Mouse (Mus musculus) C2C12 (cell line): Measurements from ENCODE around the gene 4930558K02Rik.

Experiments
- CTCF ChIP-seq: IDR thresholded peaks from one replicate; pipeline ENCODE4 v1.5.1; 2011; ENCODE audit not compliant: control insufficient read depth, insufficient read depth, insufficient read length
- MAX ChIP-seq: IDR thresholded peaks from one replicate; pipeline ENCODE4 v1.6.1; 2011; ENCODE audit warnings: mild to moderate bottlenecking, control low read depth
- MYOG ChIP-seq: IDR thresholded peaks from one replicate; pipeline ENCODE4 v1.6.1; 2011; ENCODE audit not compliant: control insufficient read depth, insufficient read length; ENCODE audit errors: extremely low read depth
- USF1 ChIP-seq: IDR thresholded peaks from one replicate; pipeline ENCODE4 v1.6.1; 2011; ENCODE audit warnings: low read depth, mild to moderate bottlenecking, control low read depth, moderate library complexity

DNA sequence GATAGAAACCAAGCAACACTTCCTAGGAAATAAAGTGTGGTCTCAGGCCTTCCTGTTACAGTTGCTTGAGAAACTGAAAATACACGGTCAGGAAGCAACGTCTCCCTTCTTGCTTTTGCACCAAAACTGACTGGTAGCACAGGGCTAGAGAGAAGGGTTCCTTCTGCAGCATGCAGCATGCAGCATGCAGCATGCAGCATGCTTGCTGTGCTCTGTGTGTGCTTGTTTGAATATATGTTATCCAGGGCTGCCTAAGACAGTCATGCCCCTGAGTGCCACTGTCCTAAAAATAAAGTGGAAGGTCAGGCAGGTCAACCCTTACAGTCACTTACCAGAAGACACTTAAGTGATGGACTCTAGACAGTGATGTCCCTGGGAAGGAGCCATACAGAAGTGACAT is 85.3 kb downstream of the 4930558K02Rik start:
- TF ChIP-seq CTCF (no peak), USF1 (no peak), MYOG (no peak), MAX (no peak)
